Mouse (Mus musculus) brown adipose tissue, adult 24 weeks (tissue): ENCODE data around the gene Olfr459. TPM values are rescaled to one million over a fixed set of nuclear protein-coding genes. Genes with fewer than 3 reads are reported as not detected.

Experiments
- H3K27ac ChIP-seq: fragments of 200-500 bp; replicated peaks from 2 replicates; pipeline ENCODE4 v1.5.1; 2012; ENCODE audit warnings: low read depth, mild to moderate bottlenecking, low read length
- H3K4me1 ChIP-seq: fragments of 200-500 bp; 2 replicates; pipeline ENCODE4 v1.6.1; 2012; ENCODE audit warnings: low read length, mixed read lengths; ENCODE audit not compliant: control insufficient read depth, insufficient read depth, insufficient read length
- H3K4me3 ChIP-seq: fragments of 200-500 bp; 2 replicates; pipeline ENCODE4 v1.5.1; 2012; ENCODE audit warnings: low read depth, mild to moderate bottlenecking, low read length, moderate library complexity; ENCODE audit not compliant: insufficient read depth
- polyA plus RNA-seq: library from polyadenylated mRNA; stranded (reverse); fragments of >200 nt; gene quantifications from 2 replicates; pipeline ENCODE4 v1.2.4, GENCODE M21; 2012; ENCODE audit not compliant: missing spikeins, insufficient read depth, insufficient read length

The Olfr459 gene
- polyA plus RNA-seq, result not detected in 2 replicates

GRCm38 (mm10) chr6:41775077-41775476, at the start of gene Olfr459:
TSS of gene Olfr459 (minus strand) at chr6:41775177.
- no peaks in the 10 kb centered on the region for H3K4me1 ChIP-seq
- no peak within 1 kb of the TSS for H3K27ac ChIP-seq

GRCm38 (mm10) chr6:41824086-41824485, 49.1 kb upstream of the Olfr459 start:
- H3K4me1 ChIP-seq, result no peaks in the 10 kb centered on the region
- no peak overlapping the region for H3K27ac ChIP-seq
- no peak overlapping the region for H3K4me3 ChIP-seq

More at GRCm38 (mm10) chr6:41775077-41775476, at the start of gene Olfr459:
- H3K4me3 ChIP-seq, result no peak within 1 kb of the TSS

GRCm38 (mm10) chr6:41786700-41787099, 11.7 kb upstream of the Olfr459 start:
- Histone ChIP-seq H3K4me1 (no peaks in the 10 kb centered on the region), H3K4me3 (no peak overlapping the region)

GRCm38 (mm10) chr6:41775721-41776120, 744 bp upstream of the Olfr459 start:
- H3K4me3 ChIP-seq, result no peak overlapping the region
- H3K27ac ChIP-seq, result no peak overlapping the region
- no peaks in the 10 kb centered on the region for H3K4me1 ChIP-seq

More at GRCm38 (mm10) chr6:41786700-41787099, 11.7 kb upstream of the Olfr459 start:
- no peak overlapping the region for H3K27ac ChIP-seq

GRCm38 (mm10) chr6:41769872-41770271, 5.1 kb downstream of the Olfr459 start:
- Histone ChIP-seq H3K4me3 (no peak overlapping the region), H3K4me1 (no peaks in the 10 kb centered on the region), H3K27ac (no peak overlapping the region)

- no peaks in the 10 kb centered on the region for H3K4me1 ChIP-seq
- no peak overlapping the region for H3K4me3 ChIP-seq
- no peak overlapping the region for H3K27ac ChIP-seq
Observed at GRCm38 (mm10) chr6:41764306-41764705, 10.7 kb downstream of the Olfr459 start.

GRCm38 (mm10) chr6:41762370-41762757, 12.6 kb downstream of the Olfr459 start:
- Histone ChIP-seq H3K27ac (no peak overlapping the region), H3K4me3 (no peak overlapping the region), H3K4me1 (no peaks in the 10 kb centered on the region)

GRCm38 (mm10) chr6:41761702-41762369, 13.1 kb downstream of the Olfr459 start:
- Histone ChIP-seq H3K4me3 (no peak overlapping the region), H3K4me1 (no peaks in the 10 kb centered on the region), H3K27ac (no peak overlapping the region)

GRCm38 (mm10) chr6:41759618-41760017, 15.4 kb downstream of the Olfr459 start:
- Histone ChIP-seq H3K4me1 (no peaks in the 10 kb centered on the region), H3K27ac (no peak overlapping the region), H3K4me3 (no peak overlapping the region)

- no peak overlapping the region for H3K4me3 ChIP-seq
- no peaks in the 10 kb centered on the region for H3K4me1 ChIP-seq
- no peak overlapping the region for H3K27ac ChIP-seq
Observed at GRCm38 (mm10) chr6:41758421-41758820, 16.6 kb downstream of the Olfr459 start.

GRCm38 (mm10) chr6:41757199-41757598, 17.8 kb downstream of the Olfr459 start:
- Histone ChIP-seq H3K4me3 (no peak overlapping the region), H3K4me1 (no peaks in the 10 kb centered on the region), H3K27ac (no peak overlapping the region)

GRCm38 (mm10) chr6:41754626-41755025, 20.4 kb downstream of the Olfr459 start:
- Histone ChIP-seq H3K27ac (no peak overlapping the region), H3K4me3 (no peak overlapping the region), H3K4me1 (no peaks in the 10 kb centered on the region)

- no peak overlapping the region for H3K4me3 ChIP-seq
- H3K27ac ChIP-seq, result no peak overlapping the region
- no peaks in the 10 kb centered on the region for H3K4me1 ChIP-seq
Observed at GRCm38 (mm10) chr6:41744664-41745392, 30.1 kb downstream of the Olfr459 start.

GRCm38 (mm10) chr6:41741101-41741500, 33.9 kb downstream of the Olfr459 start:
- Histone ChIP-seq H3K27ac (no peak overlapping the region), H3K4me1 (no peaks in the 10 kb centered on the region), H3K4me3 (no peak overlapping the region)

GRCm38 (mm10) chr6:41734719-41735470, 40.1 kb downstream of the Olfr459 start:
- no peak overlapping the region for H3K27ac ChIP-seq
- no peak overlapping the region for H3K4me3 ChIP-seq
- H3K4me1 ChIP-seq, result no peaks in the 10 kb centered on the region
